28 mouse cellular contexts compared by ENCODE assay signal in genomic region chr4:133943791-133944190, GRCm38 (mm10). TPM values are rescaled to one million over a fixed set of nuclear protein-coding genes. Genes with fewer than 3 reads are reported as not detected.
DNase-seq lines count a peak whose midpoint lies in the region; ATAC-seq and TF ChIP-seq lines count a peak whose summit lies in the region.
"Had no signal": no experiment of that assay in that cellular context is flagged by ENCODE, and none has a peak within 500 bp of the region (broad histone marks: within the 10 kb centered on the region; RNA-seq: fewer than 3 reads in every experiment).

No protein-coding gene starts in this region.

- no peak overlapping the region for H3K4me3 ChIP-seq in kidney, embryonic 14.5 days (ENCODE audit: low read length)
- no peak overlapping the region for H3K4me3 ChIP-seq in liver, adult 2 months (ENCODE audit: insufficient read depth, low read depth, low read length)
- H3K4me3 ChIP-seq in liver, embryonic 11.5 days (ENCODE audit: low read depth, low read length): no peak overlapping the region
- no peak overlapping the region for H3K4me3 ChIP-seq in lung, adult 2 months (replicated peaks; ENCODE audit: extremely low read depth, low read depth, low read length)
- H3K4me3 ChIP-seq: embryonic facial prominence, embryonic 12.5 days; embryonic facial prominence, embryonic 15.5 days; forebrain, embryonic 12.5 days; forebrain, embryonic 15.5 days; heart, embryonic 12.5 days; heart, embryonic 15.5 days; hindbrain, embryonic 10.5 days; hindbrain, embryonic 13.5 days had no signal

- TF ChIP-seq CTCF in liver, adult 2 months (IDR thresholded peaks at IDR 0.05; ENCODE audit: low read depth, low read length): no peak
- no peak for TF ChIP-seq CTCF in lung, adult 2 months (IDR thresholded peaks at IDR 0.05; ENCODE audit: insufficient read depth, low read length)

- H3K9me3 ChIP-seq in kidney, embryonic 14.5 days (ENCODE audit: control insufficient read depth, low read length): peaks cover 3% of the 10 kb centered on the region; the same call in 1 of the 2 replicates
- 0 out of 2 replicates have a peak, but pooled peaks cover 2% of the 10 kb centered on the region for H3K9me3 ChIP-seq in liver, embryonic 11.5 days (ENCODE audit: control insufficient read depth, low read length)
- H3K9me3 ChIP-seq: embryonic facial prominence, embryonic 12.5 days; embryonic facial prominence, embryonic 15.5 days; forebrain, embryonic 15.5 days; heart, embryonic 15.5 days had no signal

- H3K36me3 ChIP-seq in kidney, embryonic 14.5 days (ENCODE audit: control insufficient read depth, insufficient read depth, low read length): no peaks in the 10 kb centered on the region
- no peaks in the 10 kb centered on the region for H3K36me3 ChIP-seq in liver, adult 2 months (ENCODE audit: control insufficient read depth, insufficient read depth, low read length)
- no peaks in the 10 kb centered on the region for H3K36me3 ChIP-seq in liver, embryonic 11.5 days (ENCODE audit: control insufficient read depth, insufficient read depth, low read length)
- H3K36me3 ChIP-seq: embryonic facial prominence, embryonic 12.5 days; embryonic facial prominence, embryonic 15.5 days; forebrain, embryonic 12.5 days; forebrain, embryonic 15.5 days; heart, embryonic 12.5 days; heart, embryonic 15.5 days; hindbrain, embryonic 10.5 days; hindbrain, embryonic 13.5 days had no signal

- no peaks in the 10 kb centered on the region for H3K4me1 ChIP-seq in kidney, embryonic 14.5 days (ENCODE audit: control insufficient read depth, insufficient read depth, low read length)
- no peaks in the 10 kb centered on the region for H3K4me1 ChIP-seq in liver, adult 2 months (ENCODE audit: control insufficient read depth, insufficient read depth, low read length)
- no peaks in the 10 kb centered on the region for H3K4me1 ChIP-seq in liver, embryonic 11.5 days (replicated peaks; ENCODE audit: control insufficient read depth, insufficient read depth, low read length)
- H3K4me1 ChIP-seq in lung, adult 2 months (ENCODE audit: control insufficient read depth, insufficient read depth, low read length): no peaks in the 10 kb centered on the region
- H3K4me1 ChIP-seq: embryonic facial prominence, embryonic 15.5 days; forebrain, embryonic 12.5 days; forebrain, embryonic 15.5 days; hindbrain, embryonic 13.5 days had no signal

- TF ChIP-seq POLR2A in liver, adult 2 months (IDR thresholded peaks at IDR 0.05; ENCODE audit: extremely low read depth, insufficient read depth, low read length): no peak
- no peak for TF ChIP-seq POLR2A in lung, adult 2 months (IDR thresholded peaks at IDR 0.05; ENCODE audit: borderline replicate concordance, extremely low read depth, low read depth, low read length)

- H3K4me2 ChIP-seq in kidney, embryonic 14.5 days (replicated peaks; ENCODE audit: low read depth, low read length): no peak overlapping the region
- no peak overlapping the region for H3K4me2 ChIP-seq in liver, embryonic 11.5 days
- H3K4me2 ChIP-seq: embryonic facial prominence, embryonic 12.5 days; embryonic facial prominence, embryonic 15.5 days; forebrain, embryonic 12.5 days; forebrain, embryonic 15.5 days; heart, embryonic 12.5 days; heart, embryonic 15.5 days; hindbrain, embryonic 13.5 days had no signal

- no peak overlapping the region for H3K27ac ChIP-seq in kidney, embryonic 14.5 days (ENCODE audit: low read depth, low read length)
- H3K27ac ChIP-seq in liver, adult 2 months (replicated peaks; ENCODE audit: insufficient read depth, low read depth, low read length): no peak overlapping the region
- no peak overlapping the region for H3K27ac ChIP-seq in liver, embryonic 11.5 days (ENCODE audit: low read depth, low read length)
- H3K27ac ChIP-seq: embryonic facial prominence, embryonic 12.5 days; embryonic facial prominence, embryonic 15.5 days; forebrain, embryonic 12.5 days; forebrain, embryonic 15.5 days; heart, embryonic 15.5 days; hindbrain, embryonic 10.5 days; hindbrain, embryonic 13.5 days had no signal

- WGBS in kidney, embryonic 14.5 days: 54% methylated on average over 3 of the region's 3 CpGs
- WGBS in liver, adult 2 months: 44% methylated on average over 3 of the region's 3 CpGs
- 75% methylated on average over 3 of the region's 3 CpGs for WGBS in liver, embryonic 11.5 days
- WGBS in lung, adult 2 months: 73% methylated on average over 3 of the region's 3 CpGs

- no peak for DNase-seq in kidney, postnatal 36 days
- DNase-seq in liver, adult 2 months (ENCODE audit: extremely low read depth, low read depth, low spot score): peak; percentile 47
- DNase-seq in liver, embryonic 11.5 days (ENCODE audit: low spot score): no peak
- peak; percentile 31 for DNase-seq in lung, postnatal 25 days (ENCODE audit: low spot score)
- DNase-seq in lung, adult 2 months: no peak
- peak; percentile 99 for DNase-seq in gonadal fat pad, adult 2 months (ENCODE audit: low read depth)
- no peak for DNase-seq in gastrocnemius, adult 8-10 months (ENCODE audit: low spot score in 2 of 2)
- DNase-seq: adrenal gland, postnatal 10 days; adrenal gland, postnatal 36 days; cerebellum, adult 18-20 months; cerebellum, adult 9-10 months; cerebellum, postnatal 14 days; gastrocnemius, postnatal 10 days; gastrocnemius, postnatal 36 days; heart, adult 18-20 months; heart, postnatal 10 days; heart, postnatal 36 days had no signal

- ATAC-seq in kidney, embryonic 14.5 days (ENCODE audit: low FRiP score, low TSS enrichment): peak; percentile 12; the same call in 1 of the 2 replicates
- no peak for ATAC-seq in liver, embryonic 11.5 days (replicated peaks; ENCODE audit: low FRiP score)
- ATAC-seq: activated CD4-positive, CD25-positive, alpha-beta regulatory T cell, adult 4 months; forebrain, embryonic 15.5 days; hindbrain, embryonic 16.5 days had no signal

- H3K79me2 ChIP-seq in liver, adult 2 months (ENCODE audit: control insufficient read depth, insufficient read depth, low read length): no peaks in the 10 kb centered on the region

- no peak overlapping the region for H3K9ac ChIP-seq in kidney, embryonic 14.5 days (ENCODE audit: low read depth, low read length)
- no peak overlapping the region for H3K9ac ChIP-seq in liver, adult 2 months (ENCODE audit: low read depth, low read length)
- no peak overlapping the region for H3K9ac ChIP-seq in liver, embryonic 11.5 days (ENCODE audit: low read depth, low read length)
- H3K9ac ChIP-seq: embryonic facial prominence, embryonic 12.5 days; embryonic facial prominence, embryonic 15.5 days; forebrain, embryonic 12.5 days; forebrain, embryonic 15.5 days; heart, embryonic 12.5 days; heart, embryonic 15.5 days; hindbrain, embryonic 13.5 days had no signal

- no peaks in the 10 kb centered on the region for H3K27me3 ChIP-seq in kidney, embryonic 14.5 days (ENCODE audit: control insufficient read depth, insufficient read depth, low read length)
- no peaks in the 10 kb centered on the region for H3K27me3 ChIP-seq in liver, adult 2 months (ENCODE audit: control insufficient read depth, insufficient read depth, low read length)
- H3K27me3 ChIP-seq in liver, embryonic 11.5 days (replicated peaks; ENCODE audit: control insufficient read depth, insufficient read depth, low read length): no peaks in the 10 kb centered on the region
- H3K27me3 ChIP-seq: embryonic facial prominence, embryonic 12.5 days; embryonic facial prominence, embryonic 15.5 days; forebrain, embryonic 12.5 days; forebrain, embryonic 15.5 days; heart, embryonic 12.5 days; heart, embryonic 15.5 days; hindbrain, embryonic 13.5 days had no signal

RNA-seq across cellular contexts. Expression of gene Hmgn2, which starts 24.7 kb away (rescaled TPM):
- polyA plus RNA-seq in kidney, embryonic 14.5 days (2014; fragmentation: Nextera tagmentation; extraction: Ambion mirVana): 3,172 and 3,245 TPM in 2 replicates
- total RNA-seq in liver, adult 2 months (2014; rRNA removed): 21.1 and 35.2 TPM in 2 replicates
- 3.1 and 3.7 TPM in 2 replicates for polyA plus RNA-seq in liver, adult 2 months (2012; rRNA removed)
- polyA plus RNA-seq in liver, embryonic 11.5 days (2014; fragmentation: Nextera tagmentation; extraction: Ambion mirVana): 1,890 and 1,897 TPM in 2 replicates
- 14.6 and 28.9 TPM in 2 replicates for polyA plus RNA-seq in lung, adult 2 months (2012; rRNA removed)
- 49.6 and 50.2 TPM in 2 replicates for polyA plus RNA-seq in gonadal fat pad, adult 2 months (2012; rRNA removed)
- 10 to 100 TPM; 28.5 to 36.6 (median 31.6) TPM for total RNA-seq in gastrocnemius, adult 8-10 months (2022)

RNA-seq across cellular contexts. Expression of gene Rps6ka1, which starts 56.2 kb away (rescaled TPM):
- 29.6 and 49.8 TPM in 2 replicates for polyA plus RNA-seq in kidney, embryonic 14.5 days (2014; fragmentation: Nextera tagmentation; extraction: Ambion mirVana)
- total RNA-seq in liver, adult 2 months (2014; rRNA removed): 4.1 and 5.1 TPM in 2 replicates
- polyA plus RNA-seq in liver, adult 2 months (2012; rRNA removed): 8.6 and 16.9 TPM in 2 replicates
- 66.5 and 74.7 TPM in 2 replicates for polyA plus RNA-seq in liver, embryonic 11.5 days (2014; fragmentation: Nextera tagmentation; extraction: Ambion mirVana)
- 57.2 and 65.6 TPM in 2 replicates for polyA plus RNA-seq in lung, adult 2 months (2012; rRNA removed)
- polyA plus RNA-seq in gonadal fat pad, adult 2 months (2012; rRNA removed): 14.4 and 16.2 TPM in 2 replicates
- total RNA-seq in gastrocnemius, adult 8-10 months (2022): 1 to 10 TPM; 3.3 to 4.7 (median 4.0) TPM

RNA-seq across cellular contexts. Expression of gene Dhdds, which starts 56.9 kb away (rescaled TPM):
- 42.2 and 42.9 TPM in 2 replicates for polyA plus RNA-seq in kidney, embryonic 14.5 days (2014; fragmentation: Nextera tagmentation; extraction: Ambion mirVana)
- total RNA-seq in liver, adult 2 months (2014; rRNA removed): 14.0 and 15.6 TPM in 2 replicates
- 19.2 and 21.3 TPM in 2 replicates for polyA plus RNA-seq in liver, adult 2 months (2012; rRNA removed)
- polyA plus RNA-seq in liver, embryonic 11.5 days (2014; fragmentation: Nextera tagmentation; extraction: Ambion mirVana): 30.9 and 39.0 TPM in 2 replicates
- polyA plus RNA-seq in lung, adult 2 months (2012; rRNA removed): 21.6 and 28.4 TPM in 2 replicates
- polyA plus RNA-seq in gonadal fat pad, adult 2 months (2012; rRNA removed): 40.2 and 50.3 TPM in 2 replicates
- total RNA-seq in gastrocnemius, adult 8-10 months (2022): 1 to 10 TPM; 8.0 to 9.1 (median 8.8) TPM

Comparison
In these comparisons a context has a peak if more than half of its experiments do, and no peak if none do; other contexts are left out.
1. DNase-seq: peak in liver, adult 2 months (single experiment), lung, postnatal 25 days (single experiment) and gonadal fat pad, adult 2 months (single experiment); none in kidney, postnatal 36 days (0 of 2), liver, embryonic 11.5 days (single experiment), lung, adult 2 months (single experiment) and gastrocnemius, adult 8-10 months (0 of 2).
2. RNA of gene Hmgn2, which starts 24.7 kb away (polyA plus RNA-seq): 3,172 to 3,245 TPM in kidney, embryonic 14.5 days and 1,890 to 1,897 TPM in liver, embryonic 11.5 days; 49.6 to 50.2 TPM in gonadal fat pad, adult 2 months, 14.6 to 28.9 TPM in lung, adult 2 months and 3.1 to 3.7 TPM in liver, adult 2 months; every median in the first group is over 10 times any median in the second.